In the genomic region with DNA sequence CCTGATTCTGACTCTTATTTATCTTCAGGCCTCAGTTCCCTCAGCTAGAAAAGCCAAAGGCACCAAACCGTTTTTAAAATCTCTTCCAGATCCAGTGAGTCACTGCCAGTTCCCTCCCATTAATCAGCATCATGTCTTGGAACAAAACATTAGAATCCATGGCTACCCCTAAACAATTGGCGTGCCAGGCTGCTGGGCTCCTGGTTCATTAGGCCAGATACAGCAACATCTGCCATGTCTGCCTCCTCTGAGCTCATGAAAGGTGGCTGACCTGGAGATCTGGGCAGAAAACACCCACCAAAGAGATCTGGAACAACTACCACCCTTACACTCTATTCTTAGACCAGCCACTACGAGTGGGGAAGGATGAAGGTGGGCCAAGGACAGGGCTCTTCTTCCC, we compare ENCODE assay signal across 8 mouse cellular contexts. TPM values are rescaled to one million over a fixed set of nuclear protein-coding genes. Genes with fewer than 3 reads are reported as not detected.
DNase-seq lines count a peak whose midpoint lies in the region; ATAC-seq and TF ChIP-seq lines count a peak whose summit lies in the region.
"Had no signal": no experiment of that assay in that cellular context is flagged by ENCODE, and none has a peak within 500 bp of the region (broad histone marks: within the 10 kb centered on the region; RNA-seq: fewer than 3 reads in every experiment).

No protein-coding gene starts in this region.

- H3K4me1 ChIP-seq in G1E (ENCODE audit: insufficient read depth, low read depth, low read length), result peaks cover 11% of the 10 kb centered on the region
- H3K4me1 ChIP-seq in forebrain, embryonic 16.5 days (replicated peaks; ENCODE audit: control insufficient read depth, insufficient read depth, low read length), result peaks cover 9% of the 10 kb centered on the region
- peaks cover 12% of the 10 kb centered on the region for H3K4me1 ChIP-seq in limb, embryonic 10.5 days
- H3K4me1 ChIP-seq in stomach, embryonic 14.5 days (ENCODE audit: control insufficient read depth, insufficient read depth, low read length), result no peaks in the 10 kb centered on the region; the same call in 1 of the 2 replicates

- H3K79me3 ChIP-seq in C2C12 (ENCODE audit: low read depth), result peaks cover 4% of the 10 kb centered on the region

- TF ChIP-seq CTCF in C2C12 (IDR thresholded peaks at IDR 0.05; ENCODE audit: control insufficient read depth, insufficient read depth, insufficient read length) (no peak), G1E (IDR thresholded peaks at IDR 0.05; ENCODE audit: low read depth, low read length) (no peak)

- WGBS in forebrain, embryonic 16.5 days, result 42% methylated on average over 3 of the region's 3 CpGs
- 73% methylated on average over 3 of the region's 3 CpGs for WGBS in limb, embryonic 10.5 days
- WGBS in stomach, embryonic 14.5 days, result 62% methylated on average over 3 of the region's 3 CpGs

- peaks cover 16% of the 10 kb centered on the region for H3K79me2 ChIP-seq in C2C12 (ENCODE audit: control insufficient read depth, insufficient read depth)

- no peak overlapping the region for H3K27ac ChIP-seq in forebrain, embryonic 16.5 days (ENCODE audit: low read length)
- H3K27ac ChIP-seq in limb, embryonic 10.5 days, result no peak overlapping the region
- no peak overlapping the region for H3K27ac ChIP-seq in stomach, embryonic 14.5 days (ENCODE audit: low read length)

- H3K4me3 ChIP-seq in C2C12 (ENCODE audit: insufficient read depth, poor library complexity, severe bottlenecking) (peak overlapping the region; percentile 87), G1E (ENCODE audit: low read depth, low read length) (peak overlapping the region; percentile 81; the same call in 1 of the 2 replicates)
- no peak overlapping the region; the same call in 1 of the 2 replicates for H3K4me3 ChIP-seq in forebrain, embryonic 16.5 days (replicated peaks; ENCODE audit: low read length)
- H3K4me3 ChIP-seq in limb, embryonic 10.5 days, result peak overlapping the region; percentile 92; the same call in 1 of the 2 replicates
- no peak overlapping the region for H3K4me3 ChIP-seq in stomach, embryonic 14.5 days (ENCODE audit: low read depth, low read length)

- H3ac ChIP-seq in C2C12 (ENCODE audit: control insufficient read depth, insufficient read length, low read depth), result peak overlapping the region; percentile 20

- peak; percentile 5 for DNase-seq in G1E (ENCODE audit: low spot score)
- no peak for DNase-seq in limb, embryonic 10.5 days (ENCODE audit: low spot score)
- DNase-seq in embryo, embryonic 10.5 days (ENCODE audit: low spot score), result no peak

- H3K36me3 ChIP-seq in C2C12 (ENCODE audit: control insufficient read depth, insufficient read depth) (peaks cover 21% of the 10 kb centered on the region), G1E (replicated peaks) (peaks cover 43% of the 10 kb centered on the region)
- H3K36me3 ChIP-seq in forebrain, embryonic 16.5 days (ENCODE audit: control insufficient read depth, insufficient read depth), result peaks cover 15% of the 10 kb centered on the region
- peaks cover 23% of the 10 kb centered on the region for H3K36me3 ChIP-seq in limb, embryonic 10.5 days
- peaks cover 12% of the 10 kb centered on the region; the same call in 1 of the 2 replicates for H3K36me3 ChIP-seq in stomach, embryonic 14.5 days (ENCODE audit: control insufficient read depth, insufficient read depth, low read length)

- no peaks in the 10 kb centered on the region for H3K9me3 ChIP-seq in G1E (replicated peaks)
- no peaks in the 10 kb centered on the region for H3K9me3 ChIP-seq in forebrain, embryonic 16.5 days (ENCODE audit: control insufficient read depth, low read length)
- H3K9me3 ChIP-seq in limb, embryonic 10.5 days (replicated peaks), result no peaks in the 10 kb centered on the region
- no peaks in the 10 kb centered on the region for H3K9me3 ChIP-seq in stomach, embryonic 14.5 days (ENCODE audit: control insufficient read depth, low read depth, low read length)

- peak overlapping the region; percentile 78 for H3K4me2 ChIP-seq in forebrain, embryonic 16.5 days (ENCODE audit: low read length)
- H3K4me2 ChIP-seq in stomach, embryonic 14.5 days (replicated peaks; ENCODE audit: low read depth, low read length), result peak overlapping the region; percentile 74

- no peaks in the 10 kb centered on the region for H3K27me3 ChIP-seq in C2C12 (ENCODE audit: control insufficient read depth, insufficient read depth, insufficient read length)
- no peaks in the 10 kb centered on the region for H3K27me3 ChIP-seq in G1E (ENCODE audit: insufficient read depth, low read length)
- H3K27me3 ChIP-seq in forebrain, embryonic 16.5 days (replicated peaks; ENCODE audit: control insufficient read depth, insufficient read depth, low read length), result no peaks in the 10 kb centered on the region
- H3K27me3 ChIP-seq in limb, embryonic 10.5 days (ENCODE audit: low read depth, poor library complexity, severe bottlenecking), result no peaks in the 10 kb centered on the region
- no peaks in the 10 kb centered on the region for H3K27me3 ChIP-seq in stomach, embryonic 14.5 days (ENCODE audit: control insufficient read depth, insufficient read depth, low read length)

- no peak overlapping the region for H3K9ac ChIP-seq in forebrain, embryonic 16.5 days (replicated peaks; ENCODE audit: low read depth, low read length)
- H3K9ac ChIP-seq in stomach, embryonic 14.5 days (replicated peaks; ENCODE audit: low read depth, low read length), result no peak overlapping the region

- no peak for ATAC-seq in G1E (ENCODE audit: extremely low read depth, insufficient number of reproducible peaks, low FRiP score, poor library complexity, severe bottlenecking)
- no peak for ATAC-seq in forebrain, embryonic 16.5 days
- ATAC-seq in stomach, embryonic 14.5 days (ENCODE audit: insufficient number of reproducible peaks, insufficient read depth, low FRiP score, low read depth), result no peak
- no peak for ATAC-seq in activated CD4-positive, CD25-positive, alpha-beta regulatory T cell, adult 4 months

TF ChIP-seq in C2C12, 6 proteins besides CTCF, POLR2A, EP300 and RAD21:
- TF ChIP-seq CEBPB (IDR thresholded peaks at IDR 0.05; ENCODE audit: low read depth) (no peak), FOSL1 (IDR thresholded peaks at IDR 0.05; ENCODE audit: insufficient read depth, low read length, poor library complexity, severe bottlenecking) (no peak), USF1 (IDR thresholded peaks at IDR 0.05; ENCODE audit: low read depth) (no peak), MAX (IDR thresholded peaks at IDR 0.05) (no peak), MYOD1 (IDR thresholded peaks at IDR 0.05; ENCODE audit: control insufficient read depth, insufficient read length, low read depth) (no peak), MYOG (IDR thresholded peaks at IDR 0.05; ENCODE audit: control insufficient read depth, extremely low read depth, insufficient read length) (no peak)

RNA-seq across cellular contexts. Expression of a gene that starts 1.3 kb away (rescaled TPM):
- 9.0 TPM for polyA plus RNA-seq in C2C12 (2012; fragmentation: generic; extraction: Trizol)
- total RNA-seq in G1E (2014; fragmentation: Nextera tagmentation), result 4.6 and 4.8 TPM in 2 replicates
- total RNA-seq in G1E (2017), result 5.9 and 6.8 TPM in 2 replicates
- polyA plus RNA-seq in G1E (2012), result 3.8 and 4.0 TPM in 2 replicates
- polyA plus RNA-seq in forebrain, embryonic 16.5 days (2015; fragmentation: Nextera tagmentation; extraction: Ambion mirVana), result 13.0 and 15.4 TPM in 2 replicates
- polyA plus RNA-seq in limb, embryonic 10.5 days (2016; fragmentation: Nextera tagmentation; extraction: Ambion mirVana), result 7.7 and 10.0 TPM in 2 replicates
- 8.5 and 11.0 TPM in 2 replicates for polyA plus RNA-seq in stomach, embryonic 14.5 days (2014; fragmentation: Nextera tagmentation; extraction: Ambion mirVana)
- polyA plus RNA-seq in activated CD4-positive, CD25-positive, alpha-beta regulatory T cell, adult 4 months (2017; shearing (Covaris generic)), result 1 to 10 TPM; 2.0 to 2.4 TPM

RNA-seq across cellular contexts. Expression of a gene that starts 21.0 kb away (rescaled TPM):
- polyA plus RNA-seq in C2C12 (2012; fragmentation: generic; extraction: Trizol) (0.32 TPM), G1E (2012) (not detected in 2 replicates)
- total RNA-seq in G1E (2014; fragmentation: Nextera tagmentation) (not detected in 2 replicates), G1E (2017) (not detected in 2 replicates)
- not detected in 2 replicates for polyA plus RNA-seq in forebrain, embryonic 16.5 days (2015; fragmentation: Nextera tagmentation; extraction: Ambion mirVana)
- not detected in 2 replicates for polyA plus RNA-seq in limb, embryonic 10.5 days (2016; fragmentation: Nextera tagmentation; extraction: Ambion mirVana)
- polyA plus RNA-seq in stomach, embryonic 14.5 days (2014; fragmentation: Nextera tagmentation; extraction: Ambion mirVana), result not detected in 2 replicates
- not detected for polyA plus RNA-seq in activated CD4-positive, CD25-positive, alpha-beta regulatory T cell, adult 4 months (2017; shearing (Covaris generic))
- total RNA-seq: common myeloid progenitor, adult 5-6 weeks had no signal

RNA-seq across cellular contexts. Expression of a gene that starts 32.9 kb away (rescaled TPM):
- 0.19 TPM for polyA plus RNA-seq in C2C12 (2012; fragmentation: generic; extraction: Trizol)
- total RNA-seq in G1E (2014; fragmentation: Nextera tagmentation), result not detected in 2 replicates
- total RNA-seq in G1E (2017), result 0.16 TPM in 1 of 2 replicates, not detected in the other
- not detected in 2 replicates for polyA plus RNA-seq in G1E (2012)
- polyA plus RNA-seq in forebrain, embryonic 16.5 days (2015; fragmentation: Nextera tagmentation; extraction: Ambion mirVana), result 103 and 124 TPM in 2 replicates
- polyA plus RNA-seq in limb, embryonic 10.5 days (2016; fragmentation: Nextera tagmentation; extraction: Ambion mirVana), result 0.30 and 0.45 TPM in 2 replicates
- 5.3 and 8.4 TPM in 2 replicates for polyA plus RNA-seq in stomach, embryonic 14.5 days (2014; fragmentation: Nextera tagmentation; extraction: Ambion mirVana)
- not detected for polyA plus RNA-seq in activated CD4-positive, CD25-positive, alpha-beta regulatory T cell, adult 4 months (2017; shearing (Covaris generic))

RNA-seq across cellular contexts. Expression of a gene that starts 35.5 kb away (rescaled TPM):
- not detected for polyA plus RNA-seq in C2C12 (2012; fragmentation: generic; extraction: Trizol)
- 0.19 and 0.38 TPM in 2 replicates for total RNA-seq in G1E (2014; fragmentation: Nextera tagmentation)
- total RNA-seq in G1E (2017), result 0.05 and 0.17 TPM in 2 replicates
- polyA plus RNA-seq in G1E (2012), result 0.17 and 0.26 TPM in 2 replicates
- polyA plus RNA-seq in forebrain, embryonic 16.5 days (2015; fragmentation: Nextera tagmentation; extraction: Ambion mirVana), result 0.08 TPM in 1 of 2 replicates, not detected in the other
- polyA plus RNA-seq in limb, embryonic 10.5 days (2016; fragmentation: Nextera tagmentation; extraction: Ambion mirVana), result 0.06 TPM in 1 of 2 replicates, not detected in the other
- 18.7 and 18.9 TPM in 2 replicates for polyA plus RNA-seq in stomach, embryonic 14.5 days (2014; fragmentation: Nextera tagmentation; extraction: Ambion mirVana)
- polyA plus RNA-seq in activated CD4-positive, CD25-positive, alpha-beta regulatory T cell, adult 4 months (2017; shearing (Covaris generic)), result not detected

RNA-seq across cellular contexts. Expression of a gene that starts 46.6 kb away (rescaled TPM):
- polyA plus RNA-seq in C2C12 (2012; fragmentation: generic; extraction: Trizol) (44.6 TPM), G1E (2012) (14.0 TPM in 2 replicates)
- total RNA-seq in G1E (2014; fragmentation: Nextera tagmentation) (42.0 and 42.5 TPM in 2 replicates), G1E (2017) (84.2 and 89.8 TPM in 2 replicates)
- polyA plus RNA-seq in forebrain, embryonic 16.5 days (2015; fragmentation: Nextera tagmentation; extraction: Ambion mirVana), result 77.3 and 77.4 TPM in 2 replicates
- 84.9 and 89.2 TPM in 2 replicates for polyA plus RNA-seq in limb, embryonic 10.5 days (2016; fragmentation: Nextera tagmentation; extraction: Ambion mirVana)
- polyA plus RNA-seq in stomach, embryonic 14.5 days (2014; fragmentation: Nextera tagmentation; extraction: Ambion mirVana), result 84.9 and 89.2 TPM in 2 replicates
- 100 to 1,000 TPM; 107 to 116 TPM for polyA plus RNA-seq in activated CD4-positive, CD25-positive, alpha-beta regulatory T cell, adult 4 months (2017; shearing (Covaris generic))

Comparison
In these comparisons a context has a peak if more than half of its experiments do, and no peak if none do; other contexts are left out.
1. H3K4me3 ChIP-seq: peak in C2C12 (single experiment), G1E (single experiment) and limb, embryonic 10.5 days (single experiment); none in forebrain, embryonic 16.5 days (single experiment) and stomach, embryonic 14.5 days (single experiment).
2. RNA of a gene that starts 32.9 kb away (polyA plus RNA-seq): 103 to 124 TPM in forebrain, embryonic 16.5 days; 5.3 to 8.4 TPM in stomach, embryonic 14.5 days, 0.30 to 0.45 TPM in limb, embryonic 10.5 days, 0.19 TPM in C2C12 (single experiment), not detected in G1E and not detected in activated CD4-positive, CD25-positive, alpha-beta regulatory T cell, adult 4 months; every median in the first group is over 10 times any median in the second.